Mouse (Mus musculus) C2C12 (cell line): ENCODE data around the gene Tnfsf13. TPM values are rescaled to one million over a fixed set of nuclear protein-coding genes. Genes with fewer than 3 reads are reported as not detected.

Experiments used
- H3K27me3 ChIP-seq: one replicate; pipeline ENCODE4 v1.6.1; 2011; ENCODE audit not compliant: control insufficient read depth, insufficient read depth, insufficient read length
- H3K36me3 ChIP-seq: one replicate; pipeline ENCODE4 v1.6.1; 2011; ENCODE audit not compliant: control insufficient read depth, insufficient read depth
- H3K4me3 ChIP-seq: one replicate; pipeline ENCODE4 v1.5.1; 2011; ENCODE audit warnings: mild to moderate bottlenecking, control low read depth; ENCODE audit not compliant: poor library complexity, insufficient read depth, severe bottlenecking
- H3K79me2 ChIP-seq: one replicate; pipeline ENCODE4 v1.6.1; 2011; ENCODE audit not compliant: control insufficient read depth, insufficient read depth
- H3K79me3 ChIP-seq: one replicate; pipeline ENCODE4 v1.6.1; 2011; ENCODE audit warnings: low read depth, control low read depth
- H3ac ChIP-seq: one replicate; pipeline ENCODE3; 2011; ENCODE audit warnings: low read depth; ENCODE audit not compliant: control insufficient read depth, insufficient read length
- CEBPB ChIP-seq: IDR thresholded peaks from one replicate; pipeline ENCODE4 v1.6.1; 2011; ENCODE audit warnings: low read depth, mild to moderate bottlenecking, control low read depth, moderate library complexity
- CTCF ChIP-seq: IDR thresholded peaks from one replicate; pipeline ENCODE4 v1.5.1; 2011; ENCODE audit not compliant: control insufficient read depth, insufficient read depth, insufficient read length
- FOSL1 ChIP-seq: IDR thresholded peaks from one replicate; pipeline ENCODE4 v1.8.0; 2011; ENCODE audit warnings: mild to moderate bottlenecking, low read length; ENCODE audit not compliant: poor library complexity, insufficient read depth, severe bottlenecking
- MAX ChIP-seq: IDR thresholded peaks from one replicate; pipeline ENCODE4 v1.6.1; 2011; ENCODE audit warnings: mild to moderate bottlenecking, control low read depth
- MYOD1 ChIP-seq: IDR thresholded peaks from one replicate; pipeline ENCODE4 v1.6.1; 2011; ENCODE audit warnings: low read depth; ENCODE audit not compliant: control insufficient read depth, insufficient read length
- MYOG ChIP-seq: IDR thresholded peaks from one replicate; pipeline ENCODE4 v1.6.1; 2011; ENCODE audit not compliant: control insufficient read depth, insufficient read length; ENCODE audit errors: extremely low read depth
- USF1 ChIP-seq: IDR thresholded peaks from one replicate; pipeline ENCODE4 v1.6.1; 2011; ENCODE audit warnings: low read depth, mild to moderate bottlenecking, control low read depth, moderate library complexity
- polyA plus RNA-seq: library from polyadenylated mRNA; unstranded; fragments of >200 nt; fragmentation: generic; extraction: Trizol; gene quantifications from one replicate; pipeline ENCODE4 v1.2.1, GENCODE M21; 2012; ENCODE audit warnings: missing spikeins

The Tnfsf13 gene
- polyA plus RNA-seq, 1 experiment = 0.28 TPM

- TF ChIP-seq CTCF (no peak), MAX (peak; percentile 45)
- Histone ChIP-seq H3K36me3 (peaks cover 48% of the 10 kb centered on the region), H3K79me2 (peaks cover 26% of the 10 kb centered on the region), H3K79me3 (peaks cover 13% of the 10 kb centered on the region), H3K27me3 (no peaks in the 10 kb centered on the region), H3ac (peak within 1 kb of the TSS; percentile 84), H3K4me3 (peak within 1 kb of the TSS; percentile 43)
These were observed 23.2 kb downstream of the Tnfsf13 start, which contains the start of gene Mpdu1 for GRCm38 (mm10) chr11:69662213-69662966. Mpdu1 (minus strand) TSS chr11:69662642.

- peaks cover 51% of the 10 kb centered on the region for H3K36me3 ChIP-seq
- H3K27me3 ChIP-seq = no peaks in the 10 kb centered on the region
- no peak for TF ChIP-seq MYOD1
- TF ChIP-seq FOSL1 = no peak
- TF ChIP-seq MYOG = no peak
- TF ChIP-seq USF1 = no peak
- no peak for TF ChIP-seq CEBPB
- no peak for TF ChIP-seq CTCF
- TF ChIP-seq MAX = no peak
- H3K79me2 ChIP-seq = peaks cover 26% of the 10 kb centered on the region
- H3K4me3 ChIP-seq = peak overlapping the region; percentile 43
- H3K79me3 ChIP-seq = peaks cover 13% of the 10 kb centered on the region
- peak overlapping the region; percentile 40 for H3ac ChIP-seq
These were observed 24.2 kb downstream of the Tnfsf13 start for GRCm38 (mm10) chr11:69661221-69661881.

GRCm38 (mm10) chr11:69657462-69657881 lies 28.1 kb downstream of the Tnfsf13 start:
- no peak for TF ChIP-seq CTCF
- no peak for TF ChIP-seq MAX
- no peak for TF ChIP-seq USF1
- no peak for TF ChIP-seq MYOG
- no peak for TF ChIP-seq MYOD1
- TF ChIP-seq CEBPB = no peak
- TF ChIP-seq FOSL1 = no peak
- peaks cover 26% of the 10 kb centered on the region for H3K79me2 ChIP-seq
- no peak overlapping the region for H3K4me3 ChIP-seq
- H3K36me3 ChIP-seq = peaks cover 57% of the 10 kb centered on the region
- peaks cover 13% of the 10 kb centered on the region for H3K79me3 ChIP-seq
- H3K27me3 ChIP-seq = no peaks in the 10 kb centered on the region
- H3ac ChIP-seq = no peak overlapping the region

- H3K36me3 ChIP-seq = peaks cover 63% of the 10 kb centered on the region
- no peak overlapping the region for H3ac ChIP-seq
- H3K79me3 ChIP-seq = peaks cover 13% of the 10 kb centered on the region
- TF ChIP-seq MYOG (no peak), USF1 (no peak), CTCF (no peak), MAX (no peak), CEBPB (no peak), MYOD1 (no peak), FOSL1 (no peak)
- H3K79me2 ChIP-seq = peaks cover 23% of the 10 kb centered on the region
- no peaks in the 10 kb centered on the region for H3K27me3 ChIP-seq
- H3K4me3 ChIP-seq = no peak overlapping the region
These were observed 28.7 kb downstream of the Tnfsf13 start for GRCm38 (mm10) chr11:69656617-69657461.

- H3K79me2 ChIP-seq = peaks cover 15% of the 10 kb centered on the region
- no peak overlapping the region for H3K4me3 ChIP-seq
- TF ChIP-seq CEBPB (no peak), CTCF (no peak), MAX (no peak), MYOD1 (no peak), FOSL1 (no peak), MYOG (no peak)
- no peaks in the 10 kb centered on the region for H3K27me3 ChIP-seq
- H3K36me3 ChIP-seq = peaks cover 71% of the 10 kb centered on the region
- no peak overlapping the region for H3ac ChIP-seq
- peaks cover 7% of the 10 kb centered on the region for H3K79me3 ChIP-seq
These were observed 29.5 kb downstream of the Tnfsf13 start for GRCm38 (mm10) chr11:69656065-69656455.
